Mouse (Mus musculus) bone marrow, adult 2 months (tissue): ENCODE measurements around the gene Lrrc26.

Experiments used
- CTCF ChIP-seq: fragments of 200-500 bp; IDR thresholded peaks from 2 replicates; pipeline ENCODE4 v1.5.1; 2011; ENCODE audit warnings: low read length, control low read depth; ENCODE audit not compliant: control insufficient read depth, insufficient read depth
- POLR2A ChIP-seq: fragments of 200-500 bp; IDR thresholded peaks from 2 replicates; pipeline ENCODE4 v1.6.1; 2011; ENCODE audit warnings: low read depth, mild to moderate bottlenecking, control low read depth, low read length, borderline replicate concordance; ENCODE audit not compliant: control insufficient read depth

GRCm38 (mm10) chr2:25266720-25267119, 23.0 kb upstream of the Lrrc26 start:
- no peak for TF ChIP-seq CTCF
- no peak for TF ChIP-seq POLR2A
